Mouse (Mus musculus): Measurements from ENCODE around the gene Slc24a1. TPM values are rescaled to one million over a fixed set of nuclear protein-coding genes. Genes with fewer than 3 reads are reported as not detected.

Slc24a1 gene
- polyA plus RNA-seq, 1 experiment from 2014 or later: 0.05 TPM

- peaks cover 6% of the 10 kb centered on the region for H3K36me3 ChIP-seq
- H3K27ac ChIP-seq (replicated peaks): no peak overlapping the region
- 78% methylated on average over 3 of the region's 3 CpGs for WGBS
- peaks cover 30% of the 10 kb centered on the region for H3K4me1 ChIP-seq
- H3K9ac ChIP-seq: no peak overlapping the region
- H3K9me3 ChIP-seq: no peaks in the 10 kb centered on the region
- ATAC-seq (ENCODE audit: extremely low read depth, insufficient number of reproducible peaks, low FRiP score, low TSS enrichment): no peak
- no peak overlapping the region for H3K4me3 ChIP-seq
- H3K4me2 ChIP-seq: no peak overlapping the region
- H3K27me3 ChIP-seq (replicated peaks): peaks cover 18% of the 10 kb centered on the region
These were observed 5.9 kb upstream of the Slc24a1 start for GRCm38 (mm10) chr9:64957276-64957675.

- peaks cover 23% of the 10 kb centered on the region for H3K4me1 ChIP-seq
- H3K27ac ChIP-seq (replicated peaks): peak overlapping the region; percentile 61
- no peak overlapping the region for H3K9ac ChIP-seq
- peaks cover 28% of the 10 kb centered on the region for H3K27me3 ChIP-seq (replicated peaks)
- H3K4me3 ChIP-seq: peak overlapping the region; percentile 23; the same call in 1 of the 2 replicates
- no peaks in the 10 kb centered on the region for H3K9me3 ChIP-seq
- H3K36me3 ChIP-seq: no peaks in the 10 kb centered on the region
- ATAC-seq (ENCODE audit: extremely low read depth, insufficient number of reproducible peaks, low FRiP score, low TSS enrichment): no peak
- 23% methylated on average over 12 of the region's 12 CpGs for WGBS
- H3K4me2 ChIP-seq: peak overlapping the region; percentile 46
These were observed 4.9 kb upstream of the Slc24a1 start for GRCm38 (mm10) chr9:64956337-64956736.

GRCm38 (mm10) chr9:64953190-64953589 is 1.8 kb upstream of the Slc24a1 start:
- WGBS: 38% methylated on average over 7 of the region's 7 CpGs
- Histone ChIP-seq H3K36me3 (no peaks in the 10 kb centered on the region), H3K9me3 (no peaks in the 10 kb centered on the region), H3K4me2 (no peak overlapping the region), H3K9ac (no peak overlapping the region), H3K27me3 (replicated peaks) (peaks cover 59% of the 10 kb centered on the region), H3K4me1 (peaks cover 14% of the 10 kb centered on the region), H3K27ac (replicated peaks) (no peak overlapping the region), H3K4me3 (no peak overlapping the region)
- ATAC-seq (ENCODE audit: extremely low read depth, insufficient number of reproducible peaks, low FRiP score, low TSS enrichment): no peak

- Histone ChIP-seq H3K27me3 (replicated peaks) (peaks cover 68% of the 10 kb centered on the region), H3K9me3 (no peaks in the 10 kb centered on the region)
These were observed 648 bp upstream of the Slc24a1 start for GRCm38 (mm10) chr9:64952055-64952454.

GRCm38 (mm10) chr9:64947483-64948095 is 3.8 kb downstream of the Slc24a1 start:
- no peak for ATAC-seq (ENCODE audit: extremely low read depth, insufficient number of reproducible peaks, low FRiP score, low TSS enrichment)
- WGBS: 72% methylated on average over 9 of the region's 9 CpGs
- H3K27ac ChIP-seq (replicated peaks): no peak overlapping the region
- no peaks in the 10 kb centered on the region for H3K36me3 ChIP-seq
- no peak overlapping the region for H3K4me3 ChIP-seq
- H3K4me2 ChIP-seq: no peak overlapping the region
- peaks cover 80% of the 10 kb centered on the region for H3K27me3 ChIP-seq (replicated peaks)
- peaks cover 14% of the 10 kb centered on the region for H3K4me1 ChIP-seq
- no peak overlapping the region for H3K9ac ChIP-seq
- H3K9me3 ChIP-seq: no peaks in the 10 kb centered on the region

More at GRCm38 (mm10) chr9:64952055-64952454, 648 bp upstream of the Slc24a1 start:
- Histone ChIP-seq H3K9ac (no peak overlapping the region), H3K4me3 (no peak overlapping the region), H3K36me3 (no peaks in the 10 kb centered on the region), H3K4me2 (no peak overlapping the region), H3K27ac (replicated peaks) (no peak overlapping the region), H3K4me1 (peaks cover 14% of the 10 kb centered on the region)
- no peak for ATAC-seq (ENCODE audit: extremely low read depth, insufficient number of reproducible peaks, low FRiP score, low TSS enrichment)
- WGBS: 18% methylated on average over 5 of the region's 5 CpGs

- Histone ChIP-seq H3K9ac (no peak overlapping the region), H3K36me3 (no peaks in the 10 kb centered on the region), H3K27ac (replicated peaks) (no peak overlapping the region), H3K4me2 (no peak overlapping the region; the same call in 1 of the 2 replicates), H3K9me3 (no peaks in the 10 kb centered on the region), H3K4me1 (peaks cover 29% of the 10 kb centered on the region), H3K27me3 (replicated peaks) (peaks cover 50% of the 10 kb centered on the region), H3K4me3 (no peak overlapping the region)
- 36% methylated on average over 11 of the region's 11 CpGs for WGBS
- no peak for ATAC-seq (ENCODE audit: extremely low read depth, insufficient number of reproducible peaks, low FRiP score, low TSS enrichment)
These were observed 7.4 kb downstream of the Slc24a1 start for GRCm38 (mm10) chr9:64943997-64944396.

- Histone ChIP-seq H3K4me1 (peaks cover 40% of the 10 kb centered on the region), H3K36me3 (no peaks in the 10 kb centered on the region), H3K9ac (no peak overlapping the region), H3K4me3 (no peak overlapping the region), H3K4me2 (no peak overlapping the region), H3K9me3 (no peaks in the 10 kb centered on the region), H3K27me3 (replicated peaks) (peaks cover 32% of the 10 kb centered on the region), H3K27ac (replicated peaks) (peak overlapping the region; percentile 63)
- 71% methylated on average over 4 of the region's 4 CpGs for WGBS
- ATAC-seq (ENCODE audit: extremely low read depth, insufficient number of reproducible peaks, low FRiP score, low TSS enrichment): no peak
These were observed 9.8 kb downstream of the Slc24a1 start for GRCm38 (mm10) chr9:64941650-64942049.

GRCm38 (mm10) chr9:64940731-64941346 is 10.6 kb downstream of the Slc24a1 start:
- 48% methylated on average over 11 of the region's 11 CpGs for WGBS
- H3K9ac ChIP-seq: no peak overlapping the region; the same call in none of the 2 replicates
- ATAC-seq (ENCODE audit: extremely low read depth, insufficient number of reproducible peaks, low FRiP score, low TSS enrichment): no peak
- H3K27ac ChIP-seq (replicated peaks): peak overlapping the region; percentile 63
- H3K4me1 ChIP-seq: peaks cover 42% of the 10 kb centered on the region
- H3K36me3 ChIP-seq: no peaks in the 10 kb centered on the region
- peaks cover 26% of the 10 kb centered on the region for H3K27me3 ChIP-seq (replicated peaks)
- H3K9me3 ChIP-seq: no peaks in the 10 kb centered on the region
- H3K4me2 ChIP-seq: no peak overlapping the region
- H3K4me3 ChIP-seq: no peak overlapping the region

GRCm38 (mm10) chr9:64939790-64940189 is 11.6 kb downstream of the Slc24a1 start:
- no peak for ATAC-seq (ENCODE audit: extremely low read depth, insufficient number of reproducible peaks, low FRiP score, low TSS enrichment)
- WGBS: 67% methylated on average over 2 of the region's 2 CpGs
- no peak overlapping the region for H3K9ac ChIP-seq

GRCm38 (mm10) chr9:64939281-64939680 is 12.1 kb downstream of the Slc24a1 start:
- peaks cover 50% of the 10 kb centered on the region for H3K4me1 ChIP-seq
- H3K36me3 ChIP-seq: no peaks in the 10 kb centered on the region
- WGBS: 52% methylated on average over 4 of the region's 4 CpGs
- H3K9me3 ChIP-seq: no peaks in the 10 kb centered on the region
- H3K27me3 ChIP-seq (replicated peaks): peaks cover 15% of the 10 kb centered on the region
- H3K4me2 ChIP-seq: no peak overlapping the region
- H3K27ac ChIP-seq (replicated peaks): peak overlapping the region; percentile 32
- peak overlapping the region; percentile 19; the same call in 1 of the 2 replicates for H3K9ac ChIP-seq
- no peak overlapping the region for H3K4me3 ChIP-seq
- no peak for ATAC-seq (ENCODE audit: extremely low read depth, insufficient number of reproducible peaks, low FRiP score, low TSS enrichment)

More at GRCm38 (mm10) chr9:64939790-64940189, 11.6 kb downstream of the Slc24a1 start:
- H3K27me3 ChIP-seq (replicated peaks): peaks cover 20% of the 10 kb centered on the region
- H3K4me1 ChIP-seq: peaks cover 46% of the 10 kb centered on the region
- H3K9me3 ChIP-seq: no peaks in the 10 kb centered on the region
- H3K4me3 ChIP-seq: no peak overlapping the region
- H3K36me3 ChIP-seq: no peaks in the 10 kb centered on the region
- H3K27ac ChIP-seq (replicated peaks): peak overlapping the region; percentile 63; the same call in 1 of the 2 replicates
- H3K4me2 ChIP-seq: no peak overlapping the region

- 26% methylated on average over 5 of the region's 5 CpGs for WGBS
- Histone ChIP-seq H3K4me2 (no peak overlapping the region), H3K4me3 (no peak overlapping the region), H3K4me1 (peaks cover 52% of the 10 kb centered on the region), H3K9ac (peak overlapping the region; percentile 19; the same call in 1 of the 2 replicates), H3K9me3 (no peaks in the 10 kb centered on the region), H3K27me3 (replicated peaks) (peaks cover 9% of the 10 kb centered on the region), H3K27ac (replicated peaks) (peak overlapping the region; percentile 32; the same call in 1 of the 2 replicates), H3K36me3 (no peaks in the 10 kb centered on the region)
- no peak for ATAC-seq (ENCODE audit: extremely low read depth, insufficient number of reproducible peaks, low FRiP score, low TSS enrichment)
These were observed 12.9 kb downstream of the Slc24a1 start for GRCm38 (mm10) chr9:64938535-64938934.
